Mouse (Mus musculus) heart, postnatal 0 days (tissue): ENCODE measurements around the gene Scml4. TPM values are rescaled to one million over a fixed set of nuclear protein-coding genes. Genes with fewer than 3 reads are reported as not detected.

ENCODE experiments used
- ATAC-seq: fragments of 200-750 bp; cut with Nextera tagmentation; 2 replicates; pipeline ENCODE4 v1.8.0; 2017; ENCODE audit warnings: low read depth, moderate number of reproducible peaks, moderate library complexity; ENCODE audit not compliant: insufficient read depth
- DNase-seq: peaks from one replicate; pipeline ENCODE4 v3.0.0-alpha.2; 2016; ENCODE audit warnings: low spot score
- H3K27ac ChIP-seq: fragments of 300-500 bp; sonication (generic); 2 replicates; pipeline ENCODE4 v1.5.1; 2014; ENCODE audit warnings: low read depth, mild to moderate bottlenecking
- H3K27me3 ChIP-seq: fragments of 300-500 bp; sonication (generic); 2 replicates; pipeline ENCODE4 v1.6.1; 2014; ENCODE audit warnings: low read length, mixed read lengths; ENCODE audit not compliant: control insufficient read depth, insufficient read depth
- H3K36me3 ChIP-seq: fragments of 300-500 bp; sonication (generic); replicated peaks from 2 replicates; pipeline ENCODE4 v1.6.1; 2014; ENCODE audit warnings: low read length, mixed read lengths; ENCODE audit not compliant: control insufficient read depth, insufficient read depth
- H3K4me1 ChIP-seq: fragments of 300-500 bp; sonication (generic); 2 replicates; pipeline ENCODE4 v1.6.1; 2014; ENCODE audit warnings: antibody characterized with exemption; ENCODE audit not compliant: control insufficient read depth, insufficient read depth
- H3K4me2 ChIP-seq: fragments of 300-500 bp; sonication (generic); 2 replicates; pipeline ENCODE4 v1.6.1; 2014; ENCODE audit warnings: low read depth, mild to moderate bottlenecking, low read length, moderate library complexity
- H3K4me3 ChIP-seq: fragments of 300-500 bp; sonication (generic); 2 replicates; pipeline ENCODE4 v1.5.1; 2014; ENCODE audit warnings: low read depth, low read length
- H3K9ac ChIP-seq: fragments of 300-500 bp; sonication (generic); replicated peaks from 2 replicates; pipeline ENCODE4 v1.6.1; 2014; ENCODE audit warnings: low read depth, low read length, mixed read lengths
- H3K9me3 ChIP-seq: fragments of 300-500 bp; sonication (generic); replicated peaks from 2 replicates; pipeline ENCODE4 v1.6.1; 2016; ENCODE audit warnings: low read length; ENCODE audit not compliant: control insufficient read depth
- CTCF ChIP-seq: IDR thresholded peaks from 2 replicates; pipeline ENCODE4 v1.5.1; 2016; ENCODE audit warnings: antibody characterized with exemption, control low read depth, low read depth
- EP300 ChIP-seq: IDR thresholded peaks from 2 replicates; pipeline ENCODE4 v1.6.1; 2016; ENCODE audit warnings: antibody characterized with exemption, low read depth
- WGBS: fragments of 180-500 bp; shearing (Covaris S2); extraction: QIAGEN DNeasy Blood & Tissue Kit; methylation state at CpG from one replicate; pipeline ENCODE4 v1.1.7; 2014; 5-methylcytosine and 5-hydroxymethylcytosine counted together
- polyA plus RNA-seq: library from polyadenylated mRNA; unstranded; fragments of >200 nt; fragmentation: Nextera tagmentation; extraction: Ambion mirVana; gene quantifications from 2 replicates; pipeline ENCODE4 v1.2.1, GENCODE M21; 2015
- total RNA-seq: library from RNA; depleted of rRNA; stranded (reverse); fragments of >200 nt; gene quantifications from 2 replicates; pipeline ENCODE4 v1.2.3, GENCODE M21; 2014; ENCODE audit warnings: low replicate concordance

The Scml4 gene
- total and polyA plus RNA-seq, 2 experiments from 2014 or later = 0.19 to 1.2 TPM

- Histone ChIP-seq H3K4me1 (peaks cover 15% of the 10 kb centered on the region), H3K27me3 (no peaks in the 10 kb centered on the region), H3K4me2 (no peak overlapping the region), H3K9me3 (no peaks in the 10 kb centered on the region), H3K36me3 (no peaks in the 10 kb centered on the region), H3K4me3 (no peak overlapping the region), H3K27ac (no peak overlapping the region), H3K9ac (no peak overlapping the region)
- peak; percentile 75 for ATAC-seq
- WGBS = 33% methylated on average over 7 of the region's 7 CpGs
- TF ChIP-seq CTCF (no peak), EP300 (no peak)
- DNase-seq = peak; percentile 7
These were observed 34.5 kb downstream of the Scml4 start for GRCm38 (mm10) chr10:42894696-42895095.

DNA sequence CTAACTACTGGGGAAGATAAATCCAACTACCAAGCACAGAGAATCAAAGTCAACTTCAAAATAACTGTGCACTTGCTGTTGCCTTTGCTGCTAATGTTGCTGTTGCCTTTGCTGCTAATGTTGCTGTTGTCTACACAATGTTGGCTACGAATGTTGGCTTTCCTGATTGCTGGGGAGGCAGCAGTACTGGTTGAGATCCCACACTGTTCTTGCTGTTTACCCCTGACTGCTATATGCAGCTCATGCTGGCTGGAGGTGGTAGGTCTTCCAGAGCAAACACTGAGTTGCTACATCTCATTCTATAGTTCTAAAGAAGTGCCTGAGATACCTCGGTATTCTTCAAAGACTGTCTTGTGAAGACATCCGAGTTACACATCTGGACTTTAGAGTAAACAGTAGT is 36.5 kb downstream of the Scml4 start:
- 72% methylated on average over 3 of the region's 3 CpGs for WGBS
- Histone ChIP-seq H3K27me3 (no peaks in the 10 kb centered on the region), H3K4me3 (no peak overlapping the region)

GRCm38 (mm10) chr10:42897166-42897565 is 37.0 kb downstream of the Scml4 start:
- no peak for ATAC-seq
- H3K36me3 ChIP-seq = no peaks in the 10 kb centered on the region
- no peaks in the 10 kb centered on the region for H3K9me3 ChIP-seq
- H3K27ac ChIP-seq = no peak overlapping the region
- H3K9ac ChIP-seq = no peak overlapping the region
- TF ChIP-seq EP300 (no peak), CTCF (no peak)
- DNase-seq = no peak
- no peak overlapping the region for H3K4me2 ChIP-seq
- H3K4me3 ChIP-seq = no peak overlapping the region
- H3K27me3 ChIP-seq = no peaks in the 10 kb centered on the region
- 76% methylated on average over 4 of the region's 4 CpGs for WGBS
- peaks cover 15% of the 10 kb centered on the region for H3K4me1 ChIP-seq

More for the DNA sequence above, 36.5 kb downstream of the Scml4 start:
- no peak overlapping the region for H3K4me2 ChIP-seq
- no peak for TF ChIP-seq EP300
- TF ChIP-seq CTCF = no peak
- no peaks in the 10 kb centered on the region for H3K36me3 ChIP-seq
- H3K27ac ChIP-seq = no peak overlapping the region
- no peak for DNase-seq
- no peaks in the 10 kb centered on the region for H3K9me3 ChIP-seq
- H3K9ac ChIP-seq = no peak overlapping the region
- ATAC-seq = no peak
- peaks cover 15% of the 10 kb centered on the region for H3K4me1 ChIP-seq

- H3K9ac ChIP-seq = no peak overlapping the region
- TF ChIP-seq EP300 = no peak
- no peak for TF ChIP-seq CTCF
- H3K27ac ChIP-seq = peak overlapping the region; percentile 3; the same call in 1 of the 2 replicates
- DNase-seq (no peak), ATAC-seq (no peak)
- 66% methylated on average over 5 of the region's 5 CpGs for WGBS
- H3K4me3 ChIP-seq = no peak overlapping the region
- H3K27me3 ChIP-seq = no peaks in the 10 kb centered on the region
- no peaks in the 10 kb centered on the region for H3K36me3 ChIP-seq
- H3K4me1 ChIP-seq = peaks cover 15% of the 10 kb centered on the region
- H3K9me3 ChIP-seq = no peaks in the 10 kb centered on the region
- no peak overlapping the region for H3K4me2 ChIP-seq
These were observed 37.5 kb downstream of the Scml4 start for GRCm38 (mm10) chr10:42897632-42898031.

GRCm38 (mm10) chr10:42901361-42901760 is 41.2 kb downstream of the Scml4 start:
- 56% methylated on average over 4 of the region's 4 CpGs for WGBS
- no peaks in the 10 kb centered on the region for H3K27me3 ChIP-seq
- no peak for DNase-seq
- H3K4me1 ChIP-seq = no peaks in the 10 kb centered on the region
- no peak overlapping the region for H3K9ac ChIP-seq
- no peak overlapping the region for H3K4me3 ChIP-seq
- H3K9me3 ChIP-seq = no peaks in the 10 kb centered on the region
- no peak for TF ChIP-seq CTCF
- TF ChIP-seq EP300 = no peak
- H3K4me2 ChIP-seq = no peak overlapping the region
- H3K36me3 ChIP-seq = no peaks in the 10 kb centered on the region
- ATAC-seq = no peak
- no peak overlapping the region for H3K27ac ChIP-seq

DNA sequence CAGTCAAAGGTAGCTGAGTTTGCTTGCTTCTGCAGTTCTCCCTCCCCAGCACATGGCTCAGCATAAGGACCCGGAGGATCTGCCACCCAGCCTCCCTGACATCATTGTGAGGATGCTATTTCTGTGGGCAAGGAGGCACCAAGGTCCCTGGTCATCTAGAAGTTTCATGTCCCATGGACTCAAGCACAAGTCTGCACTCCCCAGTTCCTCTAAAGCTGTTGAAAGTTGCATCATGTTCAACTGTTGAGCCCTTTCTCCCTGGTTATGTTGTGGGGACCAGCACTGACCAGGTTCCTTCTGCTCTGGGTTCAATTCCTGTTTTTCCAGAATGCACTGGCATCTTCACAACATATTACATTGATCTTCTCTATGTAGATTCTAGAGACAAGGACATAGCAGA is 42.9 kb downstream of the Scml4 start:
- no peaks in the 10 kb centered on the region for H3K27me3 ChIP-seq
- 73% methylated on average over 1 of the region's 1 CpGs for WGBS
- DNase-seq (no peak), ATAC-seq (no peak)
- H3K4me1 ChIP-seq = no peaks in the 10 kb centered on the region
- no peak for TF ChIP-seq CTCF
- TF ChIP-seq EP300 = no peak
- no peaks in the 10 kb centered on the region for H3K36me3 ChIP-seq
- no peak overlapping the region for H3K4me3 ChIP-seq
- H3K27ac ChIP-seq = no peak overlapping the region
- no peaks in the 10 kb centered on the region for H3K9me3 ChIP-seq
- no peak overlapping the region for H3K4me2 ChIP-seq
- H3K9ac ChIP-seq = no peak overlapping the region
